Mouse (Mus musculus): ENCODE measurements around the gene Srgap3. TPM values are rescaled to one million over a fixed set of nuclear protein-coding genes. Genes with fewer than 3 reads are reported as not detected.

Srgap3 gene
- polyA plus RNA-seq (2014; fragmentation: Illumina TruSeq; extraction: RNeasy Lipid Tissue Mini Kit (QIAGEN cat#74804); ENCODE audit: low replicate concordance) = 1.0 TPM

GRCm38 (mm10) chr6:112946895-112947436, at the start of gene Srgap3:
Srgap3 (minus strand) TSS chr6:112947266.

DNA sequence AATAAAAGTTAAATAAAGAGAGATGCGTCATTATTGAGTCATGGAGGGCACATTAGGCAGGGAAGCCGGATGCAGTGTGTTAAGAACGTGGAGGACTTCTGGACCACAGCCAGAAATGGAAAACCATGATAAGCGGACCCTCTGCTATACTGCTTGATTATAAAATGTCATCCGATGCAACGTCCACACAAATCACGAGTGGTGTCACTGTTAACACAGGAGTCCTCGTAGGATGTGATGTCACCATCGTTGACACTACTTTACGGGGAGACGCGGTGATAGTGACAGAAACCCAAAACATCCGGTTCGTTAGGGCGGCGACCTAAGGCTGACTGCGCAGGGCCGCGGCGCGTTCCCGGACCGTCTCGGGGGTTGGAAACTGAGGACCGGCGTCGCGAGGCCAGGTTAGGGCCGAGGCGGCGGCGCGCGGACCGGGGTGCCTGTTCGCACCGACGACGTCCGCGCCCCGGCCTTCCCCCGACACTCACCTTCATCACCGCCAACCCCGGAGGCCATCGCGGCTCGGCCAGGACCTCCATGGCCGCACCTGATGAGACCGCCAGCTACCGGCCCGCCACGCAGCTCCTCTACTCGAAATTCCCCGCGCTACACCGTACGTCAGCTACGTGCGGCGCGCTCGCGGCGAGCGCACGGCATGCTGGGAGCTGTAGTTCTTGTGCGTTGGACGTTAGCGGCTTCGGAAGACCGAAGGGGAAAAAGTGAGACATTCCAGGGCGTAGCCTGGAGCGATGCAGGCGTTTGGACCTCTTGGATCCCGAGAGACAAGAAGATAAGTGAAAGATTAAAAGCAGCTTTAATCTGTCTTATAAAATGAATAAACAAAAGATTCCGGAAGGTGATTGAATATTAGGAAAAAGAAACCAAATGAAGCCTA, 250.8 kb downstream of the Srgap3 start, which contains the start of gene Rad18:
Gene Rad18 (minus strand): TSS at position 631 of the 895 bp plus-strand sequence.

Other genes starting within 250 kb of the Srgap3 start
- 104 TPM for gene Thumpd3, start 99.0 kb upstream of the Srgap3 start, polyA plus RNA-seq (2014; fragmentation: Illumina TruSeq; extraction: RNeasy Lipid Tissue Mini Kit (QIAGEN cat#74804); ENCODE audit: low replicate concordance)
- gene Setd5, start 130.1 kb upstream of the Srgap3 start, polyA plus RNA-seq (2014; fragmentation: Illumina TruSeq; extraction: RNeasy Lipid Tissue Mini Kit (QIAGEN cat#74804); ENCODE audit: low replicate concordance) = 76.9 TPM
- not detected for gene Lhfpl4, start 248.1 kb upstream of the Srgap3 start, polyA plus RNA-seq (2014; fragmentation: Illumina TruSeq; extraction: RNeasy Lipid Tissue Mini Kit (QIAGEN cat#74804); ENCODE audit: low replicate concordance)